Mouse (Mus musculus) midbrain, postnatal 0 days (tissue): Measurements from ENCODE around the gene Mapk8. TPM values are rescaled to one million over a fixed set of nuclear protein-coding genes. Genes with fewer than 3 reads are reported as not detected.

Experiments used
- ATAC-seq: fragments of 200-750 bp; cut with Nextera tagmentation; 2 replicates; pipeline ENCODE4 v1.8.0; 2017; ENCODE audit warnings: moderate number of reproducible peaks, mild to moderate bottlenecking, moderate TSS enrichment, moderate library complexity; ENCODE audit not compliant: low FRiP score
- DNase-seq: peaks from one replicate; pipeline ENCODE4 v3.0.0-alpha.2; 2015; ENCODE audit warnings: low spot score
- H3K27ac ChIP-seq: fragments of 300-500 bp; sonication (generic); 2 replicates; pipeline ENCODE4 v1.5.1; 2014; ENCODE audit warnings: low read depth, mild to moderate bottlenecking, low read length, mixed read lengths
- H3K27me3 ChIP-seq: fragments of 300-500 bp; sonication (generic); 2 replicates; pipeline ENCODE4 v1.6.1; 2014; ENCODE audit warnings: low read length, control low read depth, mixed read lengths; ENCODE audit not compliant: insufficient read depth
- H3K36me3 ChIP-seq: fragments of 300-500 bp; sonication (generic); 2 replicates; pipeline ENCODE4 v1.6.1; 2014; ENCODE audit warnings: low read length, control low read depth, mixed read lengths; ENCODE audit not compliant: insufficient read depth
- H3K4me1 ChIP-seq: fragments of 300-500 bp; sonication (generic); 2 replicates; pipeline ENCODE4 v1.6.1; 2014; ENCODE audit warnings: mild to moderate bottlenecking, control low read depth, antibody characterized with exemption, low read length, mixed read lengths; ENCODE audit not compliant: insufficient read depth
- H3K4me2 ChIP-seq: fragments of 300-500 bp; sonication (generic); 2 replicates; pipeline ENCODE4 v1.6.1; 2014; ENCODE audit warnings: low read depth, mild to moderate bottlenecking, low read length, mixed read lengths; ENCODE audit not compliant: poor library complexity, severe bottlenecking
- H3K4me3 ChIP-seq: fragments of 300-500 bp; sonication (generic); 2 replicates; pipeline ENCODE4 v1.5.1; 2014; ENCODE audit warnings: low read depth, mild to moderate bottlenecking, low read length, moderate library complexity
- H3K9ac ChIP-seq: fragments of 300-500 bp; sonication (generic); replicated peaks from 2 replicates; pipeline ENCODE4 v1.6.1; 2014; ENCODE audit warnings: mild to moderate bottlenecking, low read length, moderate library complexity, mixed read lengths; ENCODE audit not compliant: poor library complexity, severe bottlenecking
- H3K9me3 ChIP-seq: fragments of 300-500 bp; sonication (generic); 2 replicates; pipeline ENCODE4 v1.6.1; 2016; ENCODE audit warnings: low read length, control low read depth
- CTCF ChIP-seq: IDR thresholded peaks from 2 replicates; pipeline ENCODE4 v1.5.1; 2016; ENCODE audit warnings: antibody characterized with exemption, mild to moderate bottlenecking
- WGBS: fragments of 180-500 bp; shearing (Covaris S2); extraction: QIAGEN DNeasy Blood & Tissue Kit; methylation state at CpG from one replicate; pipeline ENCODE4 v1.1.7; 2014; 5-methylcytosine and 5-hydroxymethylcytosine counted together
- polyA plus RNA-seq: library from polyadenylated mRNA; unstranded; fragments of >200 nt; fragmentation: Nextera tagmentation; extraction: Ambion mirVana; gene quantifications from 2 replicates; pipeline ENCODE4 v1.2.1, GENCODE M21; 2015
- total RNA-seq: library from RNA; depleted of rRNA; stranded (reverse); fragments of >200 nt; gene quantifications from 2 replicates; pipeline ENCODE4 v1.2.3, GENCODE M21; 2014

Gene Mapk8
- total and polyA plus RNA-seq, 2 experiments from 2014 or later: 32.6 to 102 TPM

GRCm38 (mm10) chr14:33361546-33361945, 85.4 kb downstream of the Mapk8 start:
- Histone ChIP-seq H3K9ac (no peak overlapping the region), H3K4me2 (no peak overlapping the region), H3K9me3 (no peaks in the 10 kb centered on the region), H3K4me1 (no peaks in the 10 kb centered on the region), H3K27me3 (no peaks in the 10 kb centered on the region; the same call in 1 of the 2 replicates), H3K27ac (no peak overlapping the region), H3K4me3 (no peak overlapping the region), H3K36me3 (no peaks in the 10 kb centered on the region)
- TF ChIP-seq CTCF: no peak
- ATAC-seq: no peak
- WGBS: 85% methylated on average over 4 of the region's 4 CpGs
- DNase-seq: no peak

GRCm38 (mm10) chr14:33358891-33359290, 88.1 kb downstream of the Mapk8 start:
- Histone ChIP-seq H3K27ac (no peak overlapping the region), H3K27me3 (no peaks in the 10 kb centered on the region; the same call in 1 of the 2 replicates)

GRCm38 (mm10) chr14:33357600-33358368, 89.2 kb downstream of the Mapk8 start:
- no peak overlapping the region for H3K27ac ChIP-seq
- ATAC-seq (no peak), DNase-seq (no peak)
- H3K4me3 ChIP-seq: no peak overlapping the region
- no peak overlapping the region for H3K4me2 ChIP-seq
- no peaks in the 10 kb centered on the region for H3K9me3 ChIP-seq
- no peaks in the 10 kb centered on the region; the same call in 1 of the 2 replicates for H3K27me3 ChIP-seq
- no peaks in the 10 kb centered on the region for H3K4me1 ChIP-seq
- 66% methylated on average over 12 of the region's 12 CpGs for WGBS
- no peak overlapping the region for H3K9ac ChIP-seq
- no peaks in the 10 kb centered on the region for H3K36me3 ChIP-seq
- no peak for TF ChIP-seq CTCF

More at GRCm38 (mm10) chr14:33358891-33359290, 88.1 kb downstream of the Mapk8 start:
- 85% methylated on average over 8 of the region's 8 CpGs for WGBS
- Histone ChIP-seq H3K9me3 (no peaks in the 10 kb centered on the region), H3K4me1 (no peaks in the 10 kb centered on the region), H3K9ac (no peak overlapping the region), H3K4me2 (no peak overlapping the region), H3K36me3 (no peaks in the 10 kb centered on the region), H3K4me3 (no peak overlapping the region)
- TF ChIP-seq CTCF: no peak
- DNase-seq (no peak), ATAC-seq (no peak)

- Histone ChIP-seq H3K4me1 (no peaks in the 10 kb centered on the region), H3K36me3 (no peaks in the 10 kb centered on the region), H3K4me3 (no peak overlapping the region), H3K27me3 (peaks cover 15% of the 10 kb centered on the region; the same call in 1 of the 2 replicates), H3K9me3 (no peaks in the 10 kb centered on the region), H3K4me2 (no peak overlapping the region), H3K9ac (no peak overlapping the region), H3K27ac (no peak overlapping the region)
- WGBS: 88% methylated on average over 5 of the region's 5 CpGs
- TF ChIP-seq CTCF: no peak
- ATAC-seq: no peak
- DNase-seq: no peak
These were observed 91.7 kb downstream of the Mapk8 start for GRCm38 (mm10) chr14:33355276-33355675.

GRCm38 (mm10) chr14:33352890-33353289, 94.1 kb downstream of the Mapk8 start:
- no peaks in the 10 kb centered on the region for H3K9me3 ChIP-seq
- WGBS: 84% methylated on average over 6 of the region's 6 CpGs
- no peak for DNase-seq
- no peaks in the 10 kb centered on the region for H3K4me1 ChIP-seq
- no peak for TF ChIP-seq CTCF
- no peak overlapping the region for H3K27ac ChIP-seq
- H3K9ac ChIP-seq: no peak overlapping the region
- peaks cover 23% of the 10 kb centered on the region for H3K27me3 ChIP-seq
- ATAC-seq: no peak
- H3K36me3 ChIP-seq: no peaks in the 10 kb centered on the region
- H3K4me2 ChIP-seq: no peak overlapping the region
- H3K4me3 ChIP-seq: no peak overlapping the region

- Histone ChIP-seq H3K4me2 (no peak overlapping the region), H3K4me3 (peak overlapping the region; percentile 53; the same call in 1 of the 2 replicates), H3K4me1 (no peaks in the 10 kb centered on the region), H3K36me3 (no peaks in the 10 kb centered on the region), H3K27me3 (peaks cover 23% of the 10 kb centered on the region), H3K9ac (no peak overlapping the region), H3K27ac (no peak overlapping the region), H3K9me3 (no peaks in the 10 kb centered on the region)
- WGBS: 77% methylated on average over 6 of the region's 6 CpGs
- no peak for TF ChIP-seq CTCF
- DNase-seq: peak; percentile 18
- ATAC-seq: no peak
These were observed 94.8 kb downstream of the Mapk8 start for GRCm38 (mm10) chr14:33351984-33352722.
